Mouse (Mus musculus) midbrain, embryonic 10.5 days (tissue): ENCODE measurements at regions not wholly inside any gene's neighbourhood (a gene's known extent, or its start where the extent isn't known, plus 50 kb on each side); places are given as distances from the start of the nearest gene placed in this dataset.
A peak's percentile ranks its signal among the peaks of the same experiment; 100 is the strongest.

Source experiments
- DNase-seq: peaks from one replicate; pipeline ENCODE4 v3.0.0-alpha.2; 2017; ENCODE audit warnings: low spot score
- H3K27ac ChIP-seq: fragments of 300-500 bp; sonication (generic); replicated peaks from 2 replicates; pipeline ENCODE4 v1.5.1; 2016; ENCODE audit warnings: mild to moderate bottlenecking
- H3K27me3 ChIP-seq: fragments of 300-500 bp; sonication (generic); 2 replicates; pipeline ENCODE4 v1.6.1; 2016; ENCODE audit warnings: low read depth, mild to moderate bottlenecking; ENCODE audit not compliant: poor library complexity, severe bottlenecking
- H3K36me3 ChIP-seq: fragments of 300-500 bp; sonication (generic); 2 replicates; pipeline ENCODE4 v1.6.1; 2016; ENCODE audit warnings: mild to moderate bottlenecking, moderate library complexity
- H3K4me1 ChIP-seq: fragments of 300-500 bp; sonication (generic); 2 replicates; pipeline ENCODE4 v1.6.1; 2016
- H3K4me3 ChIP-seq: fragments of 300-500 bp; sonication (generic); 2 replicates; pipeline ENCODE4 v1.5.1; 2016; ENCODE audit warnings: mild to moderate bottlenecking, moderate library complexity
- H3K9me3 ChIP-seq: fragments of 300-500 bp; sonication (generic); replicated peaks from 2 replicates; pipeline ENCODE4 v1.6.1; 2016; ENCODE audit warnings: mild to moderate bottlenecking
- WGBS: fragments of 180-500 bp; shearing (Covaris S2); methylation state at CpG from one replicate; pipeline ENCODE4 v1.1.7; 2016; 5-methylcytosine and 5-hydroxymethylcytosine counted together

GRCm38 (mm10) chrX:23136710-23137109, 228.2 kb downstream of the Klhl13 start:
- no peaks in the 10 kb centered on the region for H3K36me3 ChIP-seq
- 0 out of 2 replicates have a peak, but pooled peaks cover 2% of the 10 kb centered on the region for H3K9me3 ChIP-seq
- H3K4me1 ChIP-seq: no peaks in the 10 kb centered on the region
- H3K27ac ChIP-seq: no peak overlapping the region
- no peak overlapping the region for H3K4me3 ChIP-seq
- no peak for DNase-seq
- no peaks in the 10 kb centered on the region for H3K27me3 ChIP-seq

GRCm38 (mm10) chrX:23095867-23096266, 269.0 kb downstream of the Klhl13 start:
- Histone ChIP-seq H3K9me3 (no peaks in the 10 kb centered on the region), H3K36me3 (no peaks in the 10 kb centered on the region), H3K27ac (peak overlapping the region; percentile 42; the same call in 1 of the 2 replicates), H3K4me1 (peaks cover 9% of the 10 kb centered on the region; the same call in 1 of the 2 replicates), H3K4me3 (no peak overlapping the region), H3K27me3 (no peaks in the 10 kb centered on the region)
- peak; percentile 12 for DNase-seq
- whole genome bisulfite sequencing: 36% methylated on average over 1 of the region's 1 CpGs

- no peak for DNase-seq
- H3K4me3 ChIP-seq: no peak overlapping the region
- no peak overlapping the region for H3K27ac ChIP-seq
Measured at GRCm38 (mm10) chrX:23092774-23093173, 272.1 kb downstream of the Klhl13 start.

GRCm38 (mm10) chrX:23066432-23066831, 298.4 kb downstream of the Klhl13 start:
- no peak overlapping the region for H3K27ac ChIP-seq

More at GRCm38 (mm10) chrX:23092774-23093173, 272.1 kb downstream of the Klhl13 start:
- H3K27me3 ChIP-seq: no peaks in the 10 kb centered on the region
- no peaks in the 10 kb centered on the region for H3K9me3 ChIP-seq
- peaks cover 9% of the 10 kb centered on the region; the same call in 1 of the 2 replicates for H3K4me1 ChIP-seq
- H3K36me3 ChIP-seq: no peaks in the 10 kb centered on the region

GRCm38 (mm10) chrX:23027622-23028021, 337.3 kb downstream of the Klhl13 start:
- H3K27me3 ChIP-seq: no peaks in the 10 kb centered on the region
- no peak overlapping the region for H3K4me3 ChIP-seq
- H3K27ac ChIP-seq: no peak overlapping the region
- WGBS: 79% methylated on average over 3 of the region's 3 CpGs
- H3K36me3 ChIP-seq: no peaks in the 10 kb centered on the region
- no peak for DNase-seq
- H3K9me3 ChIP-seq: no peaks in the 10 kb centered on the region
- no peaks in the 10 kb centered on the region for H3K4me1 ChIP-seq

More at GRCm38 (mm10) chrX:23066432-23066831, 298.4 kb downstream of the Klhl13 start:
- H3K4me1 ChIP-seq: no peaks in the 10 kb centered on the region
- WGBS: 89% methylated on average over 4 of the region's 4 CpGs
- no peaks in the 10 kb centered on the region for H3K9me3 ChIP-seq
- DNase-seq: no peak
- H3K4me3 ChIP-seq: no peak overlapping the region
- H3K36me3 ChIP-seq: no peaks in the 10 kb centered on the region
- H3K27me3 ChIP-seq: no peaks in the 10 kb centered on the region

GRCm38 (mm10) chrX:23015562-23015961, 349.3 kb downstream of the Klhl13 start:
- Histone ChIP-seq H3K27me3 (no peaks in the 10 kb centered on the region), H3K36me3 (no peaks in the 10 kb centered on the region), H3K9me3 (no peaks in the 10 kb centered on the region), H3K27ac (no peak overlapping the region), H3K4me3 (no peak overlapping the region), H3K4me1 (no peaks in the 10 kb centered on the region)
- WGBS: 78% methylated on average over 1 of the region's 1 CpGs
- no peak for DNase-seq

GRCm38 (mm10) chrX:23015118-23015517, 349.8 kb downstream of the Klhl13 start:
- WGBS: 95% methylated on average over 1 of the region's 1 CpGs
- Histone ChIP-seq H3K9me3 (no peaks in the 10 kb centered on the region), H3K27ac (no peak overlapping the region), H3K4me1 (no peaks in the 10 kb centered on the region), H3K36me3 (no peaks in the 10 kb centered on the region), H3K4me3 (no peak overlapping the region), H3K27me3 (no peaks in the 10 kb centered on the region)
- DNase-seq: no peak
